Mouse (Mus musculus) left cerebral cortex, adult 6 months (tissue): ENCODE data around the gene Brca2. TPM values are rescaled to one million over a fixed set of nuclear protein-coding genes. Genes with fewer than 3 reads are reported as not detected.

Source experiments
- long read RNA-seq, 2 experiments: library from polyadenylated mRNA; unstranded; transcript quantifications; one replicate each; pipeline ENCODE4 v2.0.0; 2019 to 2020
- polyA plus RNA-seq: library from polyadenylated mRNA; unstranded; fragments of <200 nt; fragmentation: Nextera tagmentation; gene quantifications from 2 replicates; pipeline ENCODE4 v1.2.3, GENCODE M21; 2021

The Brca2 gene
- 2.4 TPM in 2 replicates for polyA plus RNA-seq
- long read RNA-seq, experiment 1, partial matches to known transcripts, result 4 of 8 reads
- long read RNA-seq, experiment 1, other reads (novel, unspliced or antisense), result 2 of 8 reads
- long read RNA-seq, experiment 2, partial matches to known transcripts, result 2 of 3 reads
- long read RNA-seq, experiment 2, other reads (novel, unspliced or antisense), result 1 of 3 reads

DNA sequence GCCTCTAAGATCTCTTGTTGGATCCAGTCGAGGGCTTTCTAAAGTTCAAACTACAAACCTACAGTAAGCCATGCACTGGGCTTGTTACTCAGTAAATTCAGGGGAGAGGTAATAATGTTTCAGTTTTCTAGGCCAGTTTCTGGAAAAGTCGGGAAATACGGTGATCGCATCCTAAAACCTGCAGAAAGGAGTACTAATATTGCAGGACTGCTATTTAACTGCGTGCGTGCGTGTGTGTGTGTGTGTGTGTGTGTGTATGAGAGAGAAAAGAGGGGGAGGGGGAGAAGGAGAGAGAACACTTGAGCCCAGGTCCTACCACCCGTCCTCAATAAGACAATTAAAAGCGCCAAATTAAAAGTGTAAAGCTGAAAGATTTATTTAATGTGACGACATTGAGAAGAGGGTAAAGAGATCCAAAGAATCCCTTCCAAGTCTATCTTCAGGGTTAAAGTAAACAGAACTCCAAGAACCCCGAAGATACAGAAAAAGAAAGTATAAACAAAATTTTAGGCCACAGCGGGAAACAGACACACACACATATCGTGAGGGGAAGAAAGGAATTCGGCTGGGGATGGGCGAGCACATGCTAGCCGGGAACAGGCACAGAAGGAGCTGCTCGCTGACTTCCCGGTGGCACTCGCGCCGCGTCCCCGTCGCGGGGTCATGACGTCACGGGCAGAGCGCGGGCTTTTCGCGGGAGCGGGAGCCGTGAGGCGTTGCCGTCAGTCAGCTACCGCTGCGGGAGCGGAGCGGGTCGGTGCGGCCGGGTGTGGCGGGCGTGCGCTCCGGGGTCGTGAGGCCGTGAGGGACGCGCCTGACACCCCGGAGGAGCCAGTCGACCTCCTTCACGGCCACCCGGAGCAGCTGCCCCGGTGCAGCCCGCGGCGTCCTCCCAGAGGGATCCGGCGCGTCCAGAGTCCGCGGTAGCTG, at the start of gene Brca2:
Gene Brca2 (plus strand): TSS at position 694 of the 930 bp plus-strand sequence.

DNA sequence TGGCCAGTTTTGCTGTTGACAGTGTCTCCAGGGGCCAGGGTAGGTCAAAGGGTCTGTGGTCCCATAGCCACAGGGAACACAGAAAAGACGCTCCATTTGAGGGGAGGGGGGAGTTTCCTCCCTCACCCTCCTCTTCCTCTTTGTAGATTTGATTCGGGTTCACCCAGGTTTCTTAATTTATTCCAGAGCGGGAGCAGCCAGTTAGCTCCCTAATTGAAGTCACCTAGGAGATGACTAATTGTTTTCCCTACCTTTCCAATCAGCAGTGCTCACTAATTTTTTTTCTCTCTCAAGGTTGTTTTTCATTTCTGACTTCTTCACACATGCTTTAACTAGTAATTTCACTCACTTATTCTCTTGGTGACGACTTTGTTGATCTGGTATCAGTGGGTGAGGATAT, 4.4 kb upstream of the Brca2 start, which contains the start of gene Zar1l:
Gene Zar1l (minus strand): TSS at position 101 of the 400 bp plus-strand sequence.

GRCm38 (mm10) chr5:150597088-150597487, 74.7 kb downstream of the Brca2 start, which contains the start of gene N4bp2l1:
N4bp2l1 (minus strand) TSS chr5:150597188.

Other genes with a start within 250 kb of the Brca2 start
- gene Zar1l, start 4.5 kb upstream of the Brca2 start, polyA plus RNA-seq, result 2.1 and 3.1 TPM in 2 replicates
- gene N4bp2l1, start 74.6 kb downstream of the Brca2 start, polyA plus RNA-seq, result 16.7 and 18.3 TPM in 2 replicates
- 12.2 and 12.7 TPM in 2 replicates for gene N4bp2l2, start 143.6 kb downstream of the Brca2 start, polyA plus RNA-seq
- gene Pds5b, start 151.1 kb downstream of the Brca2 start, polyA plus RNA-seq, result 7.9 and 9.3 TPM in 2 replicates